Mouse (Mus musculus) stomach, embryonic 14.5 days (tissue): ENCODE results near the gene Otulin. TPM values are rescaled to one million over a fixed set of nuclear protein-coding genes. Genes with fewer than 3 reads are reported as not detected.

Experiments
- ATAC-seq: fragments of 200-750 bp; cut with Nextera tagmentation; 2 replicates; pipeline ENCODE4 v1.8.0; 2017; ENCODE audit warnings: low read depth, moderate TSS enrichment; ENCODE audit not compliant: insufficient number of reproducible peaks, insufficient read depth, low FRiP score
- H3K27ac ChIP-seq: fragments of 300-500 bp; sonication (generic); 2 replicates; pipeline ENCODE4 v1.5.1; 2014; ENCODE audit warnings: mild to moderate bottlenecking, low read length, moderate library complexity, mixed read lengths
- H3K27me3 ChIP-seq: fragments of 300-500 bp; sonication (generic); 2 replicates; pipeline ENCODE4 v1.6.1; 2014; ENCODE audit warnings: low read length, control low read depth, mixed read lengths; ENCODE audit not compliant: control insufficient read depth, insufficient read depth
- H3K36me3 ChIP-seq: fragments of 300-500 bp; sonication (generic); 2 replicates; pipeline ENCODE4 v1.6.1; 2014; ENCODE audit warnings: mild to moderate bottlenecking, control low read depth, low read length, moderate library complexity, mixed read lengths; ENCODE audit not compliant: control insufficient read depth, insufficient read depth
- H3K4me1 ChIP-seq: fragments of 300-500 bp; sonication (generic); 2 replicates; pipeline ENCODE4 v1.6.1; 2014; ENCODE audit warnings: low read length, control low read depth, mixed read lengths; ENCODE audit not compliant: control insufficient read depth, insufficient read depth
- H3K4me2 ChIP-seq: fragments of 300-500 bp; sonication (generic); replicated peaks from 2 replicates; pipeline ENCODE4 v1.6.1; 2014; ENCODE audit warnings: low read depth, low read length, control low read depth
- H3K4me3 ChIP-seq: fragments of 300-500 bp; sonication (generic); 2 replicates; pipeline ENCODE4 v1.5.1; 2014; ENCODE audit warnings: low read depth, low read length, control low read depth
- H3K9ac ChIP-seq: fragments of 300-500 bp; sonication (generic); replicated peaks from 2 replicates; pipeline ENCODE4 v1.6.1; 2014; ENCODE audit warnings: low read depth, mild to moderate bottlenecking, control low read depth, low read length, moderate library complexity, mixed read lengths
- H3K9me3 ChIP-seq: fragments of 300-500 bp; sonication (generic); 2 replicates; pipeline ENCODE4 v1.6.1; 2016; ENCODE audit warnings: low read depth, low read length, control low read depth; ENCODE audit not compliant: control insufficient read depth
- WGBS: fragments of 180-500 bp; shearing (Covaris S2); extraction: QIAGEN DNeasy Blood & Tissue Kit; methylation state at CpG from one replicate; pipeline ENCODE4 v1.1.7; 2014; 5-methylcytosine and 5-hydroxymethylcytosine counted together
- polyA plus RNA-seq: library from polyadenylated mRNA; unstranded; fragments of >200 nt; fragmentation: Nextera tagmentation; extraction: Ambion mirVana; gene quantifications from 2 replicates; pipeline ENCODE4 v1.2.1, GENCODE M21; 2014

Gene Otulin
- polyA plus RNA-seq, 1 experiment from 2014 or later = 33.2 TPM

GRCm38 (mm10) chr15:27588087-27588826, 42.2 kb downstream of the Otulin start:
- no peak overlapping the region for H3K4me2 ChIP-seq
- H3K36me3 ChIP-seq = peaks cover 7% of the 10 kb centered on the region; the same call in 1 of the 2 replicates
- no peak overlapping the region for H3K4me3 ChIP-seq
- no peaks in the 10 kb centered on the region for H3K9me3 ChIP-seq
- ATAC-seq = no peak
- no peak overlapping the region for H3K27ac ChIP-seq
- 74% methylated on average over 14 of the region's 14 CpGs for WGBS
- no peaks in the 10 kb centered on the region for H3K4me1 ChIP-seq
- H3K27me3 ChIP-seq = no peaks in the 10 kb centered on the region
- no peak overlapping the region for H3K9ac ChIP-seq

- WGBS = 87% methylated on average over 5 of the region's 5 CpGs
- no peak for ATAC-seq
- no peak overlapping the region for H3K4me3 ChIP-seq
These were observed 44.4 kb downstream of the Otulin start for GRCm38 (mm10) chr15:27586093-27586480.

GRCm38 (mm10) chr15:27585466-27586092, 44.9 kb downstream of the Otulin start:
- Histone ChIP-seq H3K27ac (no peak overlapping the region), H3K4me1 (no peaks in the 10 kb centered on the region), H3K36me3 (no peaks in the 10 kb centered on the region; the same call in 1 of the 2 replicates), H3K4me2 (no peak overlapping the region), H3K9ac (no peak overlapping the region), H3K27me3 (no peaks in the 10 kb centered on the region), H3K4me3 (no peak overlapping the region), H3K9me3 (no peaks in the 10 kb centered on the region)
- whole genome bisulfite sequencing = 81% methylated on average over 4 of the region's 4 CpGs
- ATAC-seq = no peak

More at GRCm38 (mm10) chr15:27586093-27586480, 44.4 kb downstream of the Otulin start:
- no peak overlapping the region for H3K27ac ChIP-seq
- no peaks in the 10 kb centered on the region for H3K9me3 ChIP-seq
- no peaks in the 10 kb centered on the region for H3K4me1 ChIP-seq
- H3K9ac ChIP-seq = no peak overlapping the region
- H3K4me2 ChIP-seq = no peak overlapping the region
- H3K36me3 ChIP-seq = no peaks in the 10 kb centered on the region; the same call in 1 of the 2 replicates
- no peaks in the 10 kb centered on the region for H3K27me3 ChIP-seq

DNA sequence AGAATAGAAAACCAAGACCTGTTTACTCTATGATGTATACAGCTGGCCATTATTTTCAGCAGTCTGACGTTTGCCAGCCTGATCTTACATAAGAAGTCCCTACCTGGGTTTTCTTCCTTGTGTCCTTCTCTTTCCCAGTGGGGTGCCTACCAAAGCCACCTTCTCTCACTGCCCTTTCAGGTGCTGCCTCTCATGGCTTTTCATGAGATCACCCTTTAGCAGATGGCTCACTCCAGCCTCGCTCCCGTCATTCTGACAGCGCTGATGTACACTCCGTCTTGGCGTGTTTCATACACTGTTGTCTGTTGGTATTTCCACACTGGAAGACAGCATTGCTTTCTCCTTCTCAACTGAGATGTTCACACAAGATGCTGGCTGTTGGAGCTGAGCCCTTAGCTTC, 46.9 kb downstream of the Otulin start:
- Histone ChIP-seq H3K4me2 (no peak overlapping the region), H3K9ac (no peak overlapping the region), H3K27ac (no peak overlapping the region), H3K4me1 (no peaks in the 10 kb centered on the region), H3K27me3 (no peaks in the 10 kb centered on the region), H3K9me3 (no peaks in the 10 kb centered on the region), H3K4me3 (no peak overlapping the region), H3K36me3 (no peaks in the 10 kb centered on the region)
- WGBS = 84% methylated on average over 6 of the region's 6 CpGs
- no peak for ATAC-seq

DNA sequence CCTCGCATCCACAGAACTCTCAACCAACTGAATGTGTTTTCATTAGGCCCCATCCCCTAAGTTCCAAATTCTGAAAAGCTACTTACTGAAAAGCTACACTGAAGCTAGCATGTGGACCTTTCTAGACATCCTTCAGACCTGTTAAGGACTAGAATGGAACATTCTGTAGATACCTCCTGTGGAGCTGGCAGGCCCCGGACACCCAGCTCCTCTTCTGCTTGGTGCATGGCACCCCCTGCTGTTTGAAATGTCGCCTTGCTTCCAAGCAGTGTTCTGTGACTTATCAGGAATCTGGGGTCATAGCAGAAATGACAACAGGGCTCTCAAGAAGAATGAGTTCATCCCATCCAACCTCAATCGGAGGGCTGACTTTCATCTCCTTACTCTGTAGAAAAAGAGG, 47.5 kb downstream of the Otulin start:
- H3K9me3 ChIP-seq = no peaks in the 10 kb centered on the region
- no peak for ATAC-seq
- no peak overlapping the region for H3K27ac ChIP-seq
- no peaks in the 10 kb centered on the region for H3K4me1 ChIP-seq
- H3K36me3 ChIP-seq = no peaks in the 10 kb centered on the region
- no peaks in the 10 kb centered on the region for H3K27me3 ChIP-seq
- H3K4me2 ChIP-seq = no peak overlapping the region
- H3K9ac ChIP-seq = no peak overlapping the region
- H3K4me3 ChIP-seq = no peak overlapping the region
- whole genome bisulfite sequencing = 72% methylated on average over 4 of the region's 4 CpGs

- Histone ChIP-seq H3K9ac (no peak overlapping the region), H3K36me3 (no peaks in the 10 kb centered on the region), H3K4me3 (no peak overlapping the region), H3K9me3 (no peaks in the 10 kb centered on the region), H3K27me3 (no peaks in the 10 kb centered on the region), H3K27ac (no peak overlapping the region), H3K4me1 (no peaks in the 10 kb centered on the region), H3K4me2 (no peak overlapping the region)
- WGBS = 98% methylated on average over 3 of the region's 3 CpGs
- no peak for ATAC-seq
These were observed 48.1 kb downstream of the Otulin start for GRCm38 (mm10) chr15:27582428-27582827.

- WGBS = 74% methylated on average over 3 of the region's 3 CpGs
- H3K9ac ChIP-seq = no peak overlapping the region
- H3K4me1 ChIP-seq = no peaks in the 10 kb centered on the region
- H3K27me3 ChIP-seq = no peaks in the 10 kb centered on the region
- H3K27ac ChIP-seq = no peak overlapping the region
- H3K4me2 ChIP-seq = no peak overlapping the region
- H3K36me3 ChIP-seq = no peaks in the 10 kb centered on the region
- ATAC-seq = no peak
- H3K4me3 ChIP-seq = no peak overlapping the region
- no peaks in the 10 kb centered on the region for H3K9me3 ChIP-seq
These were observed 48.9 kb downstream of the Otulin start for GRCm38 (mm10) chr15:27581640-27582039.

DNA sequence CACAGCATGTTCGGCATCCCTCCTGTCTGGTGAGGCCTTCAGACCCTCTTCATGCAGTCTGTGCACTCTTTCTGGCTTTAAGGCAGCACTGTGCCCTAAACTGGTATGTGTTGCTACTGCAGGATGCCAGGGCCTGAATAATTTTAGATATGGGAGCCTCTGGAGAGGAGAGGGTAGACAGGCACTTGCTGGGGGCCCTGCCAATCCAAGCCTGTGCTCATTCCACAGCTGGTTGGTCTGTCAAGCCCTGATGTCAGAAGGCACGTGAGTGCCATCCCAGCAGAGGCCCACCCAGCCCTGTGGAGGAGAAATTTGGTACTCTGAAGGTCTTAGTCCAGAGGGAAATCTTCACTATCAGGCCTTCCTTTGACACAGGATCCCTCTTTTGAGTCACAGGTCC, 49.7 kb downstream of the Otulin start:
- H3K4me2 ChIP-seq = no peak overlapping the region
- H3K36me3 ChIP-seq = no peaks in the 10 kb centered on the region
- no peaks in the 10 kb centered on the region for H3K4me1 ChIP-seq
- no peak for ATAC-seq
- WGBS = 92% methylated on average over 2 of the region's 2 CpGs
- H3K4me3 ChIP-seq = no peak overlapping the region
- no peak overlapping the region for H3K9ac ChIP-seq
- no peaks in the 10 kb centered on the region for H3K9me3 ChIP-seq
- H3K27ac ChIP-seq = no peak overlapping the region
- no peaks in the 10 kb centered on the region for H3K27me3 ChIP-seq
